Mouse (Mus musculus): Measurements from ENCODE around the gene Large2. TPM values are rescaled to one million over a fixed set of nuclear protein-coding genes. Genes with fewer than 3 reads are reported as not detected.
A peak's percentile ranks its signal among the peaks of the same experiment; 100 is the strongest.
"Not testable (repeated sequence)": the region's sequence is repeated elsewhere in the genome, so short reads cannot be mapped to it uniquely, and the experiment has no call there.

Large2 gene
- 1 to 10 TPM in 1 of 2 experiments, under 1 TPM in 1; 0.79 to 2.4 TPM for total RNA-seq (2021)
- long read RNA-seq, experiment 1, partial matches to known transcripts, result 1 of 3 reads
- long read RNA-seq, experiment 1, other reads (novel, unspliced or antisense), result 2 of 3 reads
- long read RNA-seq, experiment 2, result 0 reads

DNA sequence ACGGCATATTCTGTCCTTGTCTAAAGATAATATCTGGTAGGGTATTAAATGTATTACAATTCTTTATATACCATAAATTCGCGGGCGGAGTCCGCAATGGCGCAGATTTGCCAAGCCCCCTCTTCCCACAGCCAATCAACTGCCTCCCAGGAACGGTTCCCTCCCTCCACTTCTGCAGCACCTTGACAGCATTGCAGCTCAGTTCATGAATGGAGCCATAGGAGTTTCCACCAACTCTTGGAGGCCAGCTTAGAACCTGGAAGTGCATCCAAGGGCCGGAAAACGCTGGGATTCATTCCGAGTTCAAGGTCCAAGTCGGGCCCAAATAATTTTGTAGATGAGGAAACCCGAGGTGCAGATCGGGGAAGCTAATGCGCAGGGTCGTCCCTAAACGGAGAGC is at the start of gene Large2, which contains the start of gene Pex16:
Gene Large2 (minus strand): TSS at position 356 of the 400 bp plus-strand sequence.
Gene Pex16 (plus strand): TSS at position 163 of the 400 bp plus-strand sequence.
- DNase-seq, result peak; percentile 55 to 61

GRCm38 (mm10) chr2:92423702-92424461 is 49.2 kb upstream of the Large2 start:
- peak; percentile 99 to 100 for DNase-seq

DNA sequence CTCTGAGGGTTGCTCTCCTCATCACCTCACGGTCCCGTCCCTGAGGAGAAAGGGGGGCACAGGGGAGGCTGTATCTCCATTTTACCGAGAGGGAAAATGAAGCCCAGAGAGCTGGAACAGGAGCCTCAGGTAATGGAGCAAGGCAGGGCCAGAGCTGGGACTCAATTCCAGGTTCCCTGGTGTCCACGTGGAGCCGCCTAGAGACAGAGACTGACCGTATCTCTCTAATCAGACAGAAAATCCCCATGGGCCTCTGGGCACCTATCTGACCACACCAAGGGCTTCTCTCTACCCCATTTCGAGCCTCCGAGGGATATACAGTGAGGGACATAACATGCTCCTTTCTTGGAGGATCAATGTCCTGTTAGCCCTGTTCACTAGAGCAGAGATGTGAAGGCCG is 48.5 kb upstream of the Large2 start:
- no peak for DNase-seq

- DNase-seq, result no peak
Observed at GRCm38 (mm10) chr2:92422388-92423135, 47.9 kb upstream of the Large2 start.

DNA sequence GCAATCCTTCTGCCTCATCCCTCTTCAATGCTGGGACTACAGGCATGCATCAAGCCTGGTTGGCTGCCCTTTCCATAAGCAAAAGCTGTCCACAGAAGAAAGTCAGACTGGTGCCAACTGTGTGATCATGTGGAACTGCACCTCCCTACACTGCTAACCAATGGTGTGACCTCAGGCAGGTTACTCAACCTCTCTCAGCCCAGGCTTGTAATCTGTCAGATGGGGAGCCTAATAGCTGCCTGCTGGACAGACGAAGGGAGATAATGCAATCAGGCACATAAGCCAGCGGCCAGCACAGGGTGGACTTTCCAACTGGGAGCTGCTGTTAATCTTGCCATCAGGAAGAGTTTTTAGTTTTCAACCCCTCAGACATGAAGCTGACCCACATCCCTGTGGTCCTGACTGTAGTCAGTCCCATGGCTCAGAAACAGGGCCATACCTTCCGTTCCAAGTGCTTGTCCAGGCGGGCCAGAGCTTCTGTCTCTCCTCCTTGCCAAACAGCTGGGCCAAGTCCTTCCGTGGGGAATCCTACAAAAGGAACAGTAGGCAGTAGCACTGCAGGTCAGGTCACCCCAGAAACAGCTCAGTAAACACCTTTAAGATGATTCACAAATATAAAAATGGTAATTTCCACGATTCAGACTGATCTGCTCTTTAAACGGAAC is 47.2 kb upstream of the Large2 start:
- peak in 1 of 2 experiments; percentile 60 for DNase-seq

DNA sequence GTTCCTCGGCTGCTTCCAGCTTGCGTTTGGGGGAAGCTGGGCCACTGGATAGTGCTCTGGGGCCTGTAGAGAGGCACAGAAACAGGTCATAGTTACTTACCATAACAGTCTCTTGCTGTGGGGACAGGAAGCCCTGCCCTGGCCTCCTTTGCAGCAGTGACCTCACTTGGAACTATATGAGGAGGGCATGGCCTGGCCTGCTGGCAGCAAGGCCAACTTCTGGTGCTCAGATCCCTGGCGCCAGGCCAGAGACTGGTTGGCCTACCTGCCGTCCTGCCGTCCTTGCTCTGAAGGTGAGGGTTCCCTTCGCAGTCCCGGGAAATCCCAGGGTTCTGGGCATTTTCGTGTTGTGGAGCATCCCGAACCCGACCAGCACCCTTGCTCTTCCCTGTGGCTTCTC is 37.0 kb upstream of the Large2 start:
- no peak for DNase-seq

- DNase-seq, result peak; percentile 46 to 65
Observed at GRCm38 (mm10) chr2:92408309-92409045, 33.8 kb upstream of the Large2 start.

DNA sequence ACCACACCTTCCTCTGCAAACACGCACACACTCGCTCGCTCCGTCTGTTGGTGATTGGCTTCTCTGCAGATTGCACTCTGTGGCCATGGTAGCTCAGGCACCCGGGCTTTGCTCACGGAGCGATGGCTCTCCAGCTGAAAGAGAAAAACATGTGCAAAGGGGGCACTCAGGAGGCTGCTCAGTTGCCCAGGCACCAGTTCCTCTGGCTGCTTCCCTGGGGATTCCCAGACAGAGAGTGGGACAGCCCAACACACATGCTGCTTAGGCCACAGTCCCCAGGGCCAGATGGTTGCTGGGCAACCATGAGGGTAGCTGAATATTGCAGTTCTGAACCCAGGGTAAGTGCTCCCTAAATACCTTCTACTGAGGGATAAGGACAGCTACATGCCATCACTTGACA is 31.0 kb upstream of the Large2 start:
- DNase-seq, result no peak

DNA sequence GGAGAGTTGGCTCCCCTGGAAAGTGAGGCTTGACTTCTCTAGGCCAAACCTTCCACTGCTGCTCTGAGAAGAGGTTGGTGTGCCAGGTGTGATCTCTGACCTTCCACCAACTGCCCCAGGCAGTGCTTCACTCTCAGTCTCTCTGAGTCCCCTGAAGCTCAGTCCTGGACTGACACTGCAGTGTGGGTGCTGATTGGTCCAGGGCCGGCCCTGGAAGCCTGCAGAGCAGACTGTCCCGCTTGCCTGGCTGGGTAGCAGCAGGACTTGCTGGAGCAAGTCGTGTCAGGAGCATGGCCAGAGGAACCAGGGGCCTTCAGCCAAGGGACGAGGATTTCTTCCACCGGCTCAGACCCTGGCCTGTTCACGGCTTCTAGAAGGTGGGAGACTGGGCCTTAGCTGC is 30.1 kb upstream of the Large2 start:
- DNase-seq, result no peak

DNA sequence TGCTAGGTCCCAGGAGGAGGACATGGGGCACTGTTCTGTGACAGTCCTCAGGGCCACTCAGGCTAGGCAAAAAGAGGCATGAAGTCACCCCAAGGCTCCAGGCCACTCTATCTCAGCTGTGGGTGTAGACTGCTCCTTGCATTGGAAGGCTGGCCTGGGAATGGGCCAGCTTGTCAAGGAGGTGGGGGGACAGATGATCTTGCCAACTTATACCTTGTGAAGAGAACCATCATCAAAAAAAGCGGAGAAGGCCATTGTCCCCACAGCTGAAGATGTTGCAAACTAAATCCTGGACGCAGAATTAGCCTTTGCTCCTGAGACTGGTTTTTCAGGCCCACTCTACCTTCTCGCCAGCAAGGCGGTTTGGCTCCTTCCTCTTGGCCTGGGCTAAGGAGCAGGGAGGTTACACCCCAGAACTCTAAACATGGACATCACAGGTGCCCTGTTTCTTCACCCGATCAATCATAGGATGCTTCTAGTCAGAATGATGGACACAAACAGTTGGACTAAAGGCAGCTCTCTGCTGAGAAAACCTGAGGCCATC is 29.2 kb upstream of the Large2 start:
- DNase-seq, result no peak

DNA sequence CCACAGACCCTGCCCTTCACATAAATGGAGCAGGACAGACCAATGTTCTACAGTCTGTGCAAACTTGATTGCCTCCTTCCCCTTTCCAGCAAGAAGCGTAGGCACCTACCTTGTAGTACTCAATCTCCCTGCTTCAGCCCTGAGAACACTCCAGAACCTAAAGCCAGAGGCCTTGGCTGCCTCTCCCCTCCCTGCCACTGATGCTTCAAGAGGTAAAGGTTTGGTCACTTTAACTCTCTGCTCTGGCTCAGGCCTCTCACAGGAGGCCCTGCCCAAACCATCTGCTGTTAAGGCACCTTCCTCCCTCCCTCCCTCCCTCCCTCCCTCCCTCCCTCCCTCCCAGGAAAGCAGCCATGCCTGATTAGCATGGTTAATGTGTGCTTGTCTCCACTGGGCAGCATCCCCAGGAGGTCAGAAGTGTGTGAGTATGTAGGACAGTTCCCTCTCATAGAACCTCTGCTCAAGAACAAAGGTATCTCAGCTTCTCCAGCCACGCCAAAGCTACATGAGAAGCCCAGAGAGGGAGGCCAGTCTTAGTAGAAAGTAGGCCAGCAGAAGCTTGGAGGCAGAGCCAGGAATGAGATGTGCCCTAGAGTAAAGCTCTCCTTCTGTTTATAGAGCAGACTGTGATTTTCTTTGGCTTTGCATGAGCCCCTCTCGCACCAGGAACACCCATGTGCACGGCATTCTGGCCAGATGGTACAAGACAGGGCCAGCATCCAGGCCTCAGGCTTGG is 28.1 kb upstream of the Large2 start:
- no peak for DNase-seq

GRCm38 (mm10) chr2:92401091-92401561 is 26.5 kb upstream of the Large2 start, which contains the start of gene Mapk8ip1:
TSS of gene Mapk8ip1 (minus strand) at chr2:92401263.
- DNase-seq, result peak; percentile 37 to 53

DNA sequence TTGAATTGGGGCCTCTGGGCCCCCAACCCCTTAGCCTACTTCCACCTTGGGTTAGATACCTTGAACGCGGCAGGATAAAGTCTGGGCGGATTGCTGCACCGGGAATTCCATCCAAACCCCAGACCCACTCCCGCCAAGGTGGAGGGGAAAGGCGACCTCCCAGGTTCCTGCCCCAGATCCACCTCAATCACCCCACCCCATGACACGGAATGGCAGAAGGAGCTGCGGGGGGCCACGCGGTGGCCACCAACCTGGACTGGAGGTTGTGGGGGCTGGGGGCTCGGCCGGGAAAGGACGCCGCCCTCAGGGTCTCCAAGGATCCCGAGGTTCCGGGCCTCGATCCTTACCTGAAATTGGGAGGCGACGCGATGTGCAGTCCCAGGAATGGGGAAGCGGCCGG is 26.0 kb upstream of the Large2 start:
- DNase-seq, result no peak

DNA sequence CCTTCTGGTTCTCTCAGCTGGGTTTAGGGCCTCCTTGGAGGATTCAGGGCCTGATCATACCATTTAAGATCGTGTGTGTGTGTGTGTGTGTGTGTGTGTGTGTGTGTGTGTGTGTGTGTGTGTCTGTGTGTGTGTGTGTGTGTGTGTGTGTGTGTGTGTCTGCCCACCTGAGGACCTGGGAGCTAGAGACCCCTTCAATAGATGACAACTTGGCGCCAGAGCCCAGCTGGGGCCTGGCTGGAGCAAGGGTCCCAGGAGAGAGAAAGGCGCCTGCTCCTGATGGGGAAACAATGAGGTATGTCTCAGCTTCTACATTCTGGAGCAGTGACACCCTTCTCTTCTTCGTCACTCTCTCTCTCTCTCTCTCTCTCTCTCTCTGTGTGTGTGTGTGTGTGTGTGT is 25.2 kb upstream of the Large2 start:
- not testable (repeated sequence) for DNase-seq

GRCm38 (mm10) chr2:92397436-92397835 is 22.8 kb upstream of the Large2 start:
- DNase-seq, result no peak

- DNase-seq, result no peak
Observed at GRCm38 (mm10) chr2:92395535-92395934, 20.9 kb upstream of the Large2 start.

DNA sequence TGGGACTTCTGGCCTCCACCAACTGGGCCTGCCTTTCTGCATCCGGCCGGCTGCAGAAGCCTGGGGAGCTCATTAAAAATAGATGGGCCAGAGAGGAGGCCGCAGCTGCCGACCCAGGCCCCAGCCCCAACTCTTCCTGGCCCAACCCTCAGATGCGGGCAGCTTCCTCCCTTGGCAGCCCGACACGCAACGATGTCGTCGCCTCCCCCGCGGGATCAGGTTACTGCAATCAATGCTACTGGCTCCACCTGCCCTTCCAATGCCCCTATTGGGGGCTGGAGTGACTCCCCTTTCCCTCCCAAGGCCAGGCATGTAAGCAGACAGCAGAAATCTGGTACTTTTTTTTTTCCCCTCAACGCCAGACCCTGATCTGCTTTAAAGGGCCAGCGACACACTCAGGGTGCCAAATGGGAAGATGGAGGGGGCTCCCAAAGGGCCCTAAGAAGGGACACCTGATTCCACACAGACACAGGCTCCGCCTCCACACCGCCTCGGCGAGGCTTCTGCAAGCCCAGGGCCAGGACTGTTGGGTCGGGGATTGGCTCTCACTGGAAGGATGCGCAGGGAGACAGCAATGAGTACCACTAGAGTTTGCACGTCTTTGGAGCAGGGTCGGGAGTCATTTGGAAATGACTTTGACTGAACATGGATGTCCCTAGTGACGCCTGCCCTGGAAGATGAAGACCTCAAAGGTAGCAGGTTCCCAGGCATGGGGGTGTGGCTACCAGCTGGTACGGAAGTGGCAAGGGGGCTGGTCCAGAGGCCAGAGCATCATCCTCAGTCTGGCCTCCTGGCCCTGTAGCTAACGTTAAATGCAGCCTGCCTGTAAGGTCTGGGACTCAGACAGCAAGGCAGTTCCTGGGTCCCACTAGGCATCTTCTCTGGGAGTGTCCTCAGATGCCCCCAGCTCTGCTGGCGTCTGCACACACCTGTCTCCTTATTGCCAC is 17.9 kb upstream of the Large2 start:
- DNase-seq, result no peak

- no peak for DNase-seq
Observed at GRCm38 (mm10) chr2:92391703-92392317, 17.1 kb upstream of the Large2 start.

- DNase-seq, result no peak
Observed at GRCm38 (mm10) chr2:92391116-92391515, 16.4 kb upstream of the Large2 start.

Measured in adrenal gland, postnatal 36 days (tissue).